Mouse (Mus musculus) CD4-positive, CD25-positive, alpha-beta regulatory T cell (primary cell): ENCODE measurements around the gene Acat2. TPM values are rescaled to one million over a fixed set of nuclear protein-coding genes. Genes with fewer than 3 reads are reported as not detected.

Experiments used
- polyA plus RNA-seq: library from polyadenylated mRNA; unstranded; fragments of 100-300 nt; shearing (Covaris generic); gene quantifications from one replicate; pipeline ENCODE4 v1.2.1, GENCODE M21; 2017

The Acat2 gene
- polyA plus RNA-seq: 33.0 TPM

GRCm38 (mm10) chr17:12960331-12960873 lies at the start of gene Acat2:
Gene Acat2 (minus strand): TSS chr17:12960747.

GRCm38 (mm10) chr17:13006546-13006945 lies 46.0 kb upstream of the Acat2 start, which contains the start of gene Sod2:
Gene Sod2 (plus strand): TSS chr17:13006846.

DNA sequence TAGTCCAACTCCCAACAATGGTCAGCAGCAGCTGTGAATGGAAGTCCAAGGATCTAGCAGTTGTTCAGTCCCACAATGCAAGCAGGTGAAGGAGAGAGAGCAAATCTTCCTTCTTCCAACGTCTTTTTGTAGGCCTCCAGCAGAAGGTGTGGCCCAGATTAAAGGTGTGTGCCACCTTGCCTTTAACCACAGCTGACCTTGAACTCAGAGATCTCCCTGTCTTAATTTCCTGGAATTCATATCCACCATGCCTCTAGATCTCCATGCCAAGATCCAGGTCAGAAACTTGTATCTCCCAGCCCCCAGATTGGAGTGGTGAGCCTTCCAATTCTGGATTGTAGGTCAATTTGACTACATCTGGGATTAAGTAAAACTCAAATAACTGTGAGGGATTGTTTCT lies 33.5 kb upstream of the Acat2 start, which contains the start of gene Wtap:
Wtap (minus strand) TSS at position 101 of the 400 bp plus-strand sequence.

DNA sequence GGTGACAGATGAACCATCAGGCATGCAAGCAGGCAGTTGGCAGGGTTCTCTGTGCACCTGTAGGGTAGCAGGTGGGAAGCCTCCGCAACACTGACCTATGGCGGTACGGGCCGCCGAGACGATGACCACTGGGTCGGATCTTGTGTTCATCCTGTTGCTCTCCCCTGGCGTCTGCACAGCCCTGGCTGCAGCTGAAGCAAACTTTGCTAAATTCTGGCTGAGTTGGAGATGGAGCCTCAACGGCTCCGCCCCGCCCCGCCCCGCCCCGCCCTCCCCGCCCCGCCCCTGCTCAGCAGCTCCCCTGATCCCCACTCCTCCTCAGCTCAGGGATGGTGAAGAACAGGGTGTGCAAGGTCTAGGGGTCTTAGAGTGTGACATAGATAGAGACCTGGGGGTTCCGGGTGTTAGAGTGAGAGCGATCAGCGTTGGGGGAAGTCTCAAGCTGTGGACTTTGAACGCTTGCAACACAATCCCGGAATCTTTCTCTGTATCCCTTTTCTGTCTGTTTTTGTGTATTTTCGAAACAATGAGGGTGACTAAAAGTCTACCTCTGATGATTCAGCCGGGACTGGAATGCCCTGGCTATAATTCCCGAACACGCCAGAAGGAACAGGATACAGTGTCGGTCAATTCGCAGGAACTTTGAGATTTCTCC lies 20.3 kb downstream of the Acat2 start, which contains the start of gene Acat3:
Acat3 (minus strand) TSS at position 450 of the 655 bp plus-strand sequence.

DNA sequence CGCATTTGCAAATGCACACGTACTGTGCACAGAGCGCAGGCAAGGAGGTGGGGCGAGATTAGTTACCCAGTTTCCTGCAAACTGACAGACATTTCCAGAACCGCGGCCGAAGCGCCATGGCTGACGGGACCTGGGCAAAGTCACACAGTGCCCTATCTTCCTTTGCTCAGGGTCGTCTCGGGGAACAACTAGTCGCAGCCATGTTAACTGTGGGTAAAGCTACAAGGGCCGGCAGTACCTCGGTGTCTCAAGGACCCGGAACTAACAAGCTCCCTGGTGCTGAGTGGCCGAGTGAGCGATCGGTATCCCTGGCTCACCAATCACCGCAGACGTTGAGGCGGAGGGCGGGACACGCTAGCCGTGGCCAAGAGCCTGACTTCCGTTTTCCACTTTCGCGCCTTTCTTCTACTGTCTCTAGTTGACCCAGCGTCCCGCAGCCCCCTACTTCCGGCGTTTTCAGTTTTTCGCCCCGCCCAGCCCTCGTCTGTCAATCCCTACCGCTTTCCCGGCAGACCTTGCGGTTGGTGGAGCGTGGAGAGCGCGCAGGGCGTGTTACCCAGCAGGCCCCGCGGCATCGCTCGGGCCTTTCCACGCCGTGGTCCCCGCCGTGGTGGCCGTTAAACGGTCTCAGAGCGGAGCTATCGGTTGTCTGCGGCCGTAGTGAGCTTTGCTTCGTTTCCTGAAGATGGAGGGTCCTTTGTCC lies 44.5 kb downstream of the Acat2 start, which contains the start of gene Mrpl18:
Mrpl18 (minus strand) TSS at position 465 of the 703 bp plus-strand sequence.

GRCm38 (mm10) chr17:12915488-12915880 lies 45.1 kb downstream of the Acat2 start, which contains the start of gene Tcp1:
Gene Tcp1 (plus strand): TSS chr17:12915701.

DNA sequence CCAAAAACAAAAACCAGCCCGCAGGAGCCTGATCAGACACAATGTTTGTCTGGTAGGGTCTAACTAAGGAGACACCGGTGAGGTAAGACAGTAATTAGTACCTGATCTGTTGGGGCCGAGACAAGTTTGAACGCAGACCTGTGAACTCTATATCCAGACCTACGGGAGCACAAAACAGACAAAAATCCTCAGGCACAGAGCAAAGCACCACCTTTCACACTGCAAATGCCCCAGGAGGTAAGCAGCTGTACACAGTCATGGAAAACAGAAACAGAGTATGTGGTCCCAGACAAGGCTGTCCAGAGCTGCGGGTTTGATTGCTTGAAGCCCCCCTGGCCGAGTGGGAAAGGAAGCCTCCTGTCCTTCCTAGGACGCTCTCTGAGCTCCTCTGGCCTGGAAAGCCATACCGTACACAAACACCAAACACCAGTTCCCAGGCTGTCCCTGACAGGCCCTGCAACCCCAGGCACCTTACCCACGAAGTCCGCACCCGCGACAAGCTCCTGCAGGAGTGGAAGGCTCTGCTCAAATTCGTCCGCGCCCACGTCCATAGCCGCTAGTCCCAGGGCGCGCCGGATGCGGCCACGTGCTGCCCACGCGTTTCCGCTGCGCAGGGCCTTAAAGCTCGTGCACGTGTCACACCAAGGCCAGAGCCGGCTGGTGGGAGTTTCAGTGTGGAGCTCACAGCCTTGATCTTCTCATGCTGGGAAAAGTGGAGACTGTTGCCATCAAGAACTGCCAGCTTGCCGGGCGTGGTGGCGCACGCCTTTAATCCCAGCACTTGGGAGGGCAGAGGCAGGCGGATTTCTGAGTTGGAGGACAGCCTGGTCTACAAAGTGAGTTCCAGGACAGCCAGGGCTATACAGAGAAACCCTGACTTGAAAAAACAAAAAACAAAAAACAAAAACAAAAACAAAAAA lies 50.9 kb downstream of the Acat2 start, which contains the start of gene Pnldc1:
Pnldc1 (minus strand) TSS at position 870 of the 920 bp plus-strand sequence.

Other genes with a start within 250 kb of the Acat2 start
- 76.8 TPM for gene Igf2r, start 191.1 kb downstream of the Acat2 start, polyA plus RNA-seq
- gene Mas1, start 92.6 kb downstream of the Acat2 start, polyA plus RNA-seq: 0.31 TPM
- not detected for gene Mrgprh, start 84.7 kb downstream of the Acat2 start, polyA plus RNA-seq
- 0.61 TPM for gene Pnldc1, start 50.5 kb downstream of the Acat2 start, polyA plus RNA-seq
- gene Tcp1, start 45.0 kb downstream of the Acat2 start, polyA plus RNA-seq: 198 TPM
- gene Mrpl18, start 44.4 kb downstream of the Acat2 start, polyA plus RNA-seq: 118 TPM
- 0.22 TPM for gene Acat3, start 20.1 kb downstream of the Acat2 start, polyA plus RNA-seq
- gene Wtap, start 33.4 kb upstream of the Acat2 start, polyA plus RNA-seq: 76.6 TPM
- 106 TPM for gene Sod2, start 46.1 kb upstream of the Acat2 start, polyA plus RNA-seq
- gene Gpr31b, start 91.5 kb upstream of the Acat2 start, polyA plus RNA-seq: not detected
- not detected for gene Tcp10b, start 100.4 kb upstream of the Acat2 start, polyA plus RNA-seq
- gene Unc93a, start 171.1 kb upstream of the Acat2 start, polyA plus RNA-seq: not detected